Mouse (Mus musculus): ENCODE results near the gene Prss2.

- TF ChIP-seq CTCF (IDR thresholded peaks at IDR 0.05; ENCODE audit: extremely low read depth, insufficient read depth, low read length): no peak
- no peak for TF ChIP-seq POLR2A (IDR thresholded peaks at IDR 0.05; ENCODE audit: extremely low read depth, insufficient read depth, low read length)
Measured at GRCm38 (mm10) chr6:41558271-41558670, 36.7 kb downstream of the Prss2 start.
